10 mouse cellular contexts compared by ENCODE assay signal in the genomic region with DNA sequence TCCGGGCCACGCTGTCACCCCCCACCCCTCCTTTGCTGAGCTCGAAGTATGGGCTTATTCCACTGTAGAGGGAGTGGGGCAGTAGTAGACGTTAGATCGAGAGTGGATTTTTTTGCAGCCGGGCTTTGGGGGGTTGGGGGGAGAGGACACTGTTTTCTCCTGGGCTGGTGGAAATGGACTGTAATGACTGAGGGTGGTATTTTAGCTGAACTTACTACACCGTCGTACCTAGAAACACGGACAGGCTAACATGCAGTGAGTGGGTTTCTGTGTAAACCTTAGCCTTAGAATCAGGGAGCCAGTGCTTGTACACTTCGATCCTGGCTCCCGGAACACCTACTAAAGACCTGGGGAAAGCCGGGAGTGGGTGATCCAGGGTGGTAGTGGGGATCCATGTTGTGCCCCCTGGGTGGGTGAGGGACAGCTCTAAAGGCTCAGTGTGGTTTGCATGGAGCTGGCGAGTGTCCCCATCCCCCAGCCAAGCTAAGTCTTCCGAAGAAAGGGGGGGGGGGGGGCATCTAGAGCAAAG. TPM values are rescaled to one million over a fixed set of nuclear protein-coding genes. Genes with fewer than 3 reads are reported as not detected.
A peak's percentile ranks its signal among the peaks of the same experiment; 100 is the strongest.
DNase-seq lines count a peak whose midpoint lies in the region; TF ChIP-seq lines count a peak whose summit lies in the region.
"Had no signal": no experiment of that assay in that cellular context is flagged by ENCODE, and none has a peak within 500 bp of the region (broad histone marks: within the 10 kb centered on the region; RNA-seq: fewer than 3 reads in every experiment).

No protein-coding gene starts in this region.

- dilution Hi-C loops in CH12.LX (cut with MboI; ENCODE audit: extremely low pct_ligation_motif_present, extremely low pct_unique_long_range_greater_than_20kb, low sequenced_read_pairs), result no loop called here

- no peak for TF ChIP-seq POLR2A in CH12.LX (IDR thresholded peaks at IDR 0.05; ENCODE audit: low read depth, low read length)

- H3K9me3 ChIP-seq in CH12.LX (replicated peaks; ENCODE audit: low read length), result no peaks in the 10 kb centered on the region
- no peaks in the 10 kb centered on the region for H3K9me3 ChIP-seq in hindbrain, embryonic 10.5 days

- DNase-seq in embryo, embryonic 11 days, result peak; percentile 33
- no peak for DNase-seq in embryo, embryonic 9.5 days (ENCODE audit: extremely low spot score)
- no peak for DNase-seq in CH12.LX (ENCODE audit: extremely low read depth)
- peak; percentile 42 for DNase-seq in hindbrain, embryonic 10.5 days (ENCODE audit: low spot score)
- no peak for DNase-seq in right cerebral cortex, postnatal 4 days
- no peak for DNase-seq in layer of hippocampus, postnatal 14 days (ENCODE audit: low spot score in 2 of 2)
- no peak for DNase-seq in left cerebral cortex, adult 11 months (ENCODE audit: low spot score)
- DNase-seq: gastrocnemius, postnatal 25 days had no signal

- WGBS in hindbrain, embryonic 10.5 days, result 1% methylated on average over 14 of the region's 14 CpGs
- 5% methylated on average over 14 of the region's 14 CpGs for WGBS in macrophage (ENCODE audit: missing documents)

- TF ChIP-seq RAD21 in CH12.LX (IDR thresholded peaks at IDR 0.05; ENCODE audit: low read depth, low read length), result no peak

- H3K79me2 ChIP-seq in CH12.LX (replicated peaks; ENCODE audit: control insufficient read depth, extremely low read depth, insufficient read depth, poor library complexity, severe bottlenecking) (no peaks in the 10 kb centered on the region), macrophage (ENCODE audit: inconsistent target) (no peaks in the 10 kb centered on the region)

- H3K4me3 ChIP-seq in CH12.LX (replicated peaks in 1 of 3; ENCODE audit: low read depth in 2 of 3, low read length in 2 of 3, poor library complexity in 1 of 3), result peak overlapping the region; percentile 54 to 59 (median 55)
- peak overlapping the region; percentile 53 for H3K4me3 ChIP-seq in hindbrain, embryonic 10.5 days
- H3K4me3 ChIP-seq in macrophage (ENCODE audit: inconsistent target), result peak overlapping the region; percentile 33; the same call in 1 of the 2 replicates

- H3K4me1 ChIP-seq in CH12.LX (ENCODE audit: control insufficient read depth in 1 of 2, insufficient read depth in 2 of 2), result peaks cover 0 to 4% of the 10 kb centered on the region in 2 experiments; a peak in 2 of 4 replicates
- peaks cover 60% of the 10 kb centered on the region for H3K4me1 ChIP-seq in hindbrain, embryonic 10.5 days (replicated peaks)

- no peak for TF ChIP-seq CTCF in CH12.LX (conservative IDR thresholded peaks at IDR 0.05 in 1 of 2, IDR thresholded peaks at IDR 0.05 in 1 of 2; ENCODE audit: low read depth in 2 of 2, low read length in 2 of 2)

- H3K36me3 ChIP-seq in CH12.LX (replicated peaks in 1 of 2; ENCODE audit: control insufficient read depth in 1 of 2, insufficient read depth in 1 of 2, low read length in 1 of 2) (no peaks in the 10 kb centered on the region), macrophage (ENCODE audit: inconsistent target) (no peaks in the 10 kb centered on the region)
- no peaks in the 10 kb centered on the region for H3K36me3 ChIP-seq in hindbrain, embryonic 10.5 days

- TF ChIP-seq EP300 in CH12.LX (IDR thresholded peaks at IDR 0.05; ENCODE audit: low read length), result no peak

- H3K4me2 ChIP-seq in CH12.LX (ENCODE audit: insufficient read depth, low read depth, poor library complexity, severe bottlenecking), result peak overlapping the region; percentile 81

- peak overlapping the region; percentile 69 for H3K9ac ChIP-seq in CH12.LX (ENCODE audit: insufficient read depth, low read depth)

- no peak overlapping the region for H3K27ac ChIP-seq in CH12.LX (ENCODE audit: insufficient read depth, low read depth)
- H3K27ac ChIP-seq in hindbrain, embryonic 10.5 days, result peak overlapping the region; percentile 81
- H3K27ac ChIP-seq in macrophage, result no peak overlapping the region

- no peaks in the 10 kb centered on the region for H3K27me3 ChIP-seq in CH12.LX (replicated peaks)
- peaks cover 98% of the 10 kb centered on the region for H3K27me3 ChIP-seq in hindbrain, embryonic 10.5 days (ENCODE audit: insufficient read depth, poor library complexity, severe bottlenecking)

- in situ Hi-C loops in CH12.LX (cut with MboI; ENCODE audit: low pct_ligation_motif_present, low pct_unique_long_range_greater_than_20kb, low sequenced_read_pairs), result no loop called here

TF ChIP-seq in CH12.LX, 34 proteins besides CTCF, POLR2A, EP300 and RAD21:
- TF ChIP-seq USF2 (conservative IDR thresholded peaks at IDR 0.05; ENCODE audit: low read depth, low read length) (no peak), HCFC1 (IDR thresholded peaks at IDR 0.05; ENCODE audit: low read depth, low read length) (no peak), BHLHE40 (IDR thresholded peaks at IDR 0.05; ENCODE audit: low read depth, low read length) (no peak), PAX5 (IDR thresholded peaks at IDR 0.05; ENCODE audit: low read length) (no peak), MAFK (IDR thresholded peaks at IDR 0.05; ENCODE audit: insufficient replicate concordance, low read length) (no peak), ZC3H11A (IDR thresholded peaks at IDR 0.05; ENCODE audit: low read depth, low read length) (no peak)
TF ChIP-seq in CH12.LX: peak in this region for 0.

RNA-seq across cellular contexts. Expression of gene Pax3, which starts 6.2 kb away (rescaled TPM):
- total RNA-seq in CH12.LX (2012; rRNA removed) (not detected in 2 replicates), CH12.LX (2014; rRNA removed) (0.08 TPM in 1 of 2 replicates, not detected in the other)
- polyA plus RNA-seq in CH12.LX (2012; ENCODE audit: insufficient read length, low read depth) (0.08 and 0.10 TPM in 2 replicates), macrophage (2018) (not detected in 3 replicates)
- 47.6 and 54.6 TPM in 2 replicates for polyA plus RNA-seq in hindbrain, embryonic 10.5 days (2016; fragmentation: Nextera tagmentation; extraction: Ambion mirVana)
- not detected for total RNA-seq in macrophage (2018; cell fraction: chromatin; rRNA removed)
- not detected for total RNA-seq in macrophage (2018; cell fraction: cytosol; rRNA removed)
- not detected for total RNA-seq in macrophage (2018; cell fraction: nucleus; rRNA removed)
- total RNA-seq in layer of hippocampus, postnatal 14 days (2021), result not detected
- total RNA-seq: adrenal gland, adult 2 months had no signal
- polyA plus RNA-seq: adrenal gland, adult 2 months had no signal

Comparison
In these comparisons a context has a peak if more than half of its experiments do, and no peak if none do; other contexts are left out.
1. DNase-seq: peak in embryo, embryonic 11 days (single experiment) and hindbrain, embryonic 10.5 days (single experiment); none in embryo, embryonic 9.5 days (single experiment), CH12.LX (single experiment), right cerebral cortex, postnatal 4 days (single experiment), layer of hippocampus, postnatal 14 days (0 of 2) and left cerebral cortex, adult 11 months (single experiment).
2. RNA of gene Pax3, which starts 6.2 kb away (polyA plus RNA-seq): 47.6 to 54.6 TPM in hindbrain, embryonic 10.5 days; 0.08 to 0.10 TPM in CH12.LX and not detected in macrophage; every median in the first group is over 10 times any median in the second.
3. Peak in every context shown above with its lines, with median percentiles within 50 percentile points of each other: H3K4me3 ChIP-seq.